Mouse (Mus musculus) olfactory bulb, adult 2 months (tissue): Measurements from ENCODE around the gene Pla2g4a.

Source experiments
- CTCF ChIP-seq: fragments of 200-500 bp; IDR thresholded peaks from 2 replicates; pipeline ENCODE4 v1.5.1; 2012; ENCODE audit warnings: low read depth, mild to moderate bottlenecking, low read length, moderate library complexity; ENCODE audit not compliant: insufficient read depth
- POLR2A ChIP-seq: fragments of 200-500 bp; IDR thresholded peaks from 2 replicates; pipeline ENCODE4 v1.6.1; 2012; ENCODE audit warnings: mild to moderate bottlenecking, low read depth, low read length, moderate library complexity; ENCODE audit not compliant: insufficient read depth

- TF ChIP-seq CTCF (no peak), POLR2A (no peak)
Observed at GRCm38 (mm10) chr1:149950254-149950653, 10.8 kb downstream of the Pla2g4a start.
